Mouse (Mus musculus) testis, adult 2 months (tissue): ENCODE data around the gene Rab8b. TPM values are rescaled to one million over a fixed set of nuclear protein-coding genes. Genes with fewer than 3 reads are reported as not detected.

Experiments
- H3K27ac ChIP-seq: fragments of 200-500 bp; 2 replicates; pipeline ENCODE4 v1.5.1; 2012; ENCODE audit warnings: low read depth, low read length; ENCODE audit not compliant: control insufficient read depth, insufficient read depth
- H3K27me3 ChIP-seq: fragments of 200-500 bp; 2 replicates; pipeline ENCODE4 v1.6.1; 2012; ENCODE audit warnings: mild to moderate bottlenecking, low read length, moderate library complexity; ENCODE audit not compliant: control insufficient read depth, insufficient read depth
- H3K36me3 ChIP-seq: fragments of 200-500 bp; 2 replicates; pipeline ENCODE4 v1.6.1; 2012; ENCODE audit warnings: mild to moderate bottlenecking, low read length; ENCODE audit not compliant: control insufficient read depth, insufficient read depth
- H3K4me1 ChIP-seq: fragments of 200-500 bp; 2 replicates; pipeline ENCODE4 v1.6.1; 2012; ENCODE audit warnings: low read length; ENCODE audit not compliant: control insufficient read depth, insufficient read depth
- H3K4me3 ChIP-seq: fragments of 200-500 bp; 2 replicates; pipeline ENCODE4 v1.5.1; 2012; ENCODE audit warnings: low read depth, mild to moderate bottlenecking, low read length, moderate library complexity, mixed read lengths; ENCODE audit not compliant: control insufficient read depth
- CTCF ChIP-seq: fragments of 200-500 bp; IDR thresholded peaks from 2 replicates; pipeline ENCODE4 v1.5.1; 2012; ENCODE audit warnings: low read depth, mild to moderate bottlenecking, inconsistent platforms, low read length, moderate library complexity; ENCODE audit not compliant: control insufficient read depth, insufficient read depth, insufficient replicate concordance
- POLR2A ChIP-seq: fragments of 200-500 bp; IDR thresholded peaks from 2 replicates; pipeline ENCODE4 v1.6.1; 2012; ENCODE audit warnings: low read depth, mild to moderate bottlenecking, inconsistent platforms, low read length, moderate library complexity; ENCODE audit not compliant: control insufficient read depth
- polyA plus RNA-seq: library from polyadenylated mRNA; depleted of rRNA; stranded (reverse); fragments of >200 nt; gene quantifications from 2 replicates; pipeline ENCODE4 v1.2.3, GENCODE M21; 2012; rRNA removed

The Rab8b gene
- polyA plus RNA-seq = 8.6 and 10.9 TPM in 2 replicates

DNA sequence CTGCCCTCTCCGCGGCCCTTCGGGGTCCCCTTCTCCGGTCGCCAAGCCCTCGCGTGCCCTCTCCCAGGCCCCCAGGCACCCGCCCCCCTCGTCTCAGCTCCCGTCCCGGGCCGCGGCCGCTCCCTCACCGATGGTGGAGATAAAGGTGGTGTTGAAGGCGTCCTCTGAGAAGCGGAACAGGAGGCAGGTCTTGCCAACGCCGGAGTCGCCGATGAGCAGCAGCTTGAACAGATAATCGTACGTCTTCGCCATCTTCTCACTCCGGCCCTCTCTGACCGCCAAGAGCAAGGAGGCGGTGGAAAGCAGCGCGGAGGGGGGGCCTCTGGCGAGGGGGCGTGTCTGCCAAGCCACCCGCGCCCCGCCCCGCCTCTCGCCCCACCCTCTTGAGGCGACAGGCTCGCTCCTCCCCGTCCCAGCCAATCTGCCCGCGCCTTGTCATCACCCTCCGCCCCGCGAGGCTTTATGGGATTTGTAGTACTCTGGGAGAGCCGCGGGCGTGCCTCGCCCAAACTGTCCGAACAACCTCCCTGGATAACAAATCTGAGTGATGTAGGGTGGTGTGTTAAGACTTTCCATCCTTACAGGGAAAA lies at the start of gene Rab8b:
Gene Rab8b, minus strand, starts transcription at position 306 of the 590 bp plus-strand sequence.
- H3K27me3 ChIP-seq = no peaks in the 10 kb centered on the region
- H3K4me1 ChIP-seq = peaks cover 5% of the 10 kb centered on the region
- peak within 1 kb of the TSS; percentile 88 for H3K4me3 ChIP-seq
- no peaks in the 10 kb centered on the region for H3K36me3 ChIP-seq
- TF ChIP-seq CTCF (no peak), POLR2A (peak; percentile 75)
- H3K27ac ChIP-seq = peak within 1 kb of the TSS; percentile 69

DNA sequence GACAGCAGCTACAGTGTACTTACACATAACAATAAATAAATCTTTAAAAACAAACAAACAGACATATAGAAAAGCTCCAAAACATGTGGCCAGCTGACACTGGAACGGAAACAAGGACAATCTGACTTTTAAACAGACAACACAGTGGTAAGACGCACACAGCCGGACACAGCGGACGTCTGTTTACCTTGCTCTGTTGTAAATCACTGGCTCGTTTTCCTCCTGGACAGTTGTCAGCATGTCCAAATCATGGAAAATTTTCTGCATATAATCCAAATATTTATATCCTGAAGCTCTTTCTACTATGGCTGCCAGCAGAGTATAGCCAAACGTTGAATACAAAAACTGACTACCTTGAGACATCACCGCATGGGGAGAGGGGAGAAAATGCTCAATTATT lies 48.0 kb upstream of the Rab8b start:
- TF ChIP-seq CTCF = no peak
- TF ChIP-seq POLR2A = no peak
- Histone ChIP-seq H3K4me1 (no peaks in the 10 kb centered on the region), H3K27ac (no peak overlapping the region), H3K4me3 (no peak overlapping the region), H3K36me3 (no peaks in the 10 kb centered on the region; the same call in 1 of the 2 replicates), H3K27me3 (no peaks in the 10 kb centered on the region)

- Histone ChIP-seq H3K27ac (no peak overlapping the region), H3K27me3 (no peaks in the 10 kb centered on the region), H3K4me1 (no peaks in the 10 kb centered on the region), H3K4me3 (no peak overlapping the region), H3K36me3 (no peaks in the 10 kb centered on the region)
- TF ChIP-seq CTCF (no peak), POLR2A (no peak)
Measured at GRCm38 (mm10) chr9:66961478-66961877, 42.0 kb upstream of the Rab8b start.

DNA sequence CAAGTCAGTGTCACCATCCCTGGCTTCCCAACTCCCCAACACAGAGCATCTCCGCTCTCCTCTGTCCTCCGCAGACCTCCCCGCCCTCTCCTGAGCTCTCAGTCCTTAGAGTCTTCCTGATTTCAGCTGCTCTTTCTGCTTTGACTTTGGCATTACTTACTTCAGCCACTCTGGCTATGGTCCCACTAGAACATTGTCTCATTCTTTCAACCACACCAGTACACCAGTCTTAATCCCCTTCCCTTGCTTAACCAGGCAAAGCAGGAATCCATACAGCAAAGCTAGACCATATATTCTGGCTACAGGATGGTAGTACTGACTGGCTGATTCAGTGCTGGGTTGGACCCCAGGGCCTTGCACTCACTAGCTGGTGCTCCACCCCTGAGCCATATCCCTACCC lies 38.0 kb upstream of the Rab8b start:
- TF ChIP-seq CTCF (no peak), POLR2A (no peak)
- no peak overlapping the region for H3K4me3 ChIP-seq
- H3K4me1 ChIP-seq = no peaks in the 10 kb centered on the region
- no peak overlapping the region for H3K27ac ChIP-seq
- no peaks in the 10 kb centered on the region for H3K27me3 ChIP-seq
- H3K36me3 ChIP-seq = no peaks in the 10 kb centered on the region

GRCm38 (mm10) chr9:66952886-66953285 lies 33.4 kb upstream of the Rab8b start:
- H3K27ac ChIP-seq = no peak overlapping the region
- TF ChIP-seq POLR2A (no peak), CTCF (no peak)
- H3K4me3 ChIP-seq = no peak overlapping the region
- H3K27me3 ChIP-seq = no peaks in the 10 kb centered on the region
- H3K4me1 ChIP-seq = no peaks in the 10 kb centered on the region
- H3K36me3 ChIP-seq = 0 out of 2 replicates have a peak, but pooled peaks cover 1% of the 10 kb centered on the region

DNA sequence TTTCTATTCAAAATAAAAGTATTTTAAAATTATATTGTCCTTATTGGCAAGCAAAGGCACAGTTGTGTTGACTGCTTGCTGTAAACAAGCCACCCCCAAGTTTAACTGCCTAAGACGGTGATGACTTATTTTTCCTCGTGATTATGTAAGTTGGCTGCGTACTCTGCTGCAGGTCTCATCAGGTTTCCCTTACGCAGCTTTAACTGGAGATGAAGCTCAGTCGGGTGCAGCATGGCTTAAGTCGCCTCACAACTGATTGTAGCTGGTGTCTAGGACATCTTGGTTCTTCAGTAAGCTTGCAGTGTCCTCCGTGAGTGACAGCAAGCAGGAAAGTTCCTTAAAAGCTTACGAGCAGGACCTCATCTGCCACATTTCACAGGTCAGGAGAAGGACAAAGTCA lies 32.8 kb upstream of the Rab8b start:
- no peaks in the 10 kb centered on the region for H3K27me3 ChIP-seq
- no peaks in the 10 kb centered on the region for H3K4me1 ChIP-seq
- H3K27ac ChIP-seq = no peak overlapping the region
- H3K4me3 ChIP-seq = no peak overlapping the region
- 0 out of 2 replicates have a peak, but pooled peaks cover 1% of the 10 kb centered on the region for H3K36me3 ChIP-seq
- no peak for TF ChIP-seq POLR2A
- TF ChIP-seq CTCF = no peak

- Histone ChIP-seq H3K27ac (no peak overlapping the region), H3K4me1 (peaks cover 2% of the 10 kb centered on the region), H3K36me3 (0 out of 2 replicates have a peak, but pooled peaks cover 1% of the 10 kb centered on the region), H3K27me3 (no peaks in the 10 kb centered on the region), H3K4me3 (no peak overlapping the region)
- no peak for TF ChIP-seq CTCF
- no peak for TF ChIP-seq POLR2A
Measured at GRCm38 (mm10) chr9:66948536-66948935, 29.0 kb upstream of the Rab8b start.
